Mouse (Mus musculus): Measurements from ENCODE around the gene Ppard.

The Ppard gene

GRCm38 (mm10) chr17:28224615-28225014 is 7.9 kb upstream of the Ppard start:
- no peak for DNase-seq

- peak; percentile 92 to 94 for DNase-seq
Measured at GRCm38 (mm10) chr17:28226014-28226413, 6.5 kb upstream of the Ppard start.

GRCm38 (mm10) chr17:28230486-28230885 is 2.0 kb upstream of the Ppard start:
- no peak for DNase-seq

GRCm38 (mm10) chr17:28231026-28231736 is 1.3 kb upstream of the Ppard start:
- no peak for DNase-seq

GRCm38 (mm10) chr17:28233091-28233731 is 711 bp downstream of the Ppard start:
- peak; percentile 61 for DNase-seq

GRCm38 (mm10) chr17:28234641-28235040 is 2.1 kb downstream of the Ppard start:
- no peak for DNase-seq

GRCm38 (mm10) chr17:28235982-28236635 is 3.6 kb downstream of the Ppard start:
- DNase-seq = no peak

- DNase-seq = no peak
Measured at GRCm38 (mm10) chr17:28236636-28237015, 4.1 kb downstream of the Ppard start.

- DNase-seq = no peak
Measured at GRCm38 (mm10) chr17:28237362-28237761, 4.9 kb downstream of the Ppard start.

- DNase-seq = no peak
Measured at GRCm38 (mm10) chr17:28237874-28238273, 5.4 kb downstream of the Ppard start.

GRCm38 (mm10) chr17:28240846-28241245 is 8.3 kb downstream of the Ppard start:
- DNase-seq = no peak

GRCm38 (mm10) chr17:28242296-28242695 is 9.8 kb downstream of the Ppard start:
- peak; percentile 69 to 70 for DNase-seq

GRCm38 (mm10) chr17:28244214-28244613 is 11.7 kb downstream of the Ppard start:
- DNase-seq = no peak

- no peak for DNase-seq
Measured at GRCm38 (mm10) chr17:28244714-28245113, 12.2 kb downstream of the Ppard start.

GRCm38 (mm10) chr17:28246640-28247039 is 14.1 kb downstream of the Ppard start:
- DNase-seq = no peak

- peak; percentile 46 to 60 for DNase-seq
Measured at GRCm38 (mm10) chr17:28247613-28248012, 15.1 kb downstream of the Ppard start.

- DNase-seq = no peak
Measured at GRCm38 (mm10) chr17:28249062-28249461, 16.6 kb downstream of the Ppard start.

- DNase-seq = no peak
Measured at GRCm38 (mm10) chr17:28251579-28252280, 19.2 kb downstream of the Ppard start.

- no peak for DNase-seq
Measured at GRCm38 (mm10) chr17:28252281-28252648, 19.8 kb downstream of the Ppard start.

GRCm38 (mm10) chr17:28253216-28253615 is 20.7 kb downstream of the Ppard start:
- peak in 1 of 2 experiments; percentile 44 for DNase-seq

- no peak for DNase-seq
Measured at GRCm38 (mm10) chr17:28254804-28255203, 22.3 kb downstream of the Ppard start.

GRCm38 (mm10) chr17:28255651-28256050 is 23.2 kb downstream of the Ppard start:
- no peak for DNase-seq

- DNase-seq = peak; percentile 56 to 76
Measured at GRCm38 (mm10) chr17:28256651-28257328, 24.3 kb downstream of the Ppard start.
